Mouse (Mus musculus): Measurements from ENCODE around the gene Epb41.
A peak's percentile ranks its signal among the peaks of the same experiment; 100 is the strongest.

Gene Epb41

GRCm38 (mm10) chr4:132074933-132075769 lies at the start of gene Epb41:
Gene Epb41, minus strand, starts transcription at chr4:132075321.
- DNase-seq (ENCODE audit: inconsistent age in 2 of 2, low spot score in 1 of 2): peak; percentile 99 to 100

- DNase-seq (ENCODE audit: inconsistent age in 2 of 2, low spot score in 1 of 2): peak in 1 of 2 experiments; percentile 69
Observed at GRCm38 (mm10) chr4:132123166-132123565, 48.0 kb upstream of the Epb41 start.

GRCm38 (mm10) chr4:132121674-132122073 lies 46.6 kb upstream of the Epb41 start:
- DNase-seq (ENCODE audit: inconsistent age in 2 of 2, low spot score in 1 of 2): no peak

GRCm38 (mm10) chr4:132119566-132119965 lies 44.4 kb upstream of the Epb41 start:
- no peak for DNase-seq (ENCODE audit: inconsistent age in 2 of 2, low spot score in 1 of 2)

- DNase-seq (ENCODE audit: inconsistent age in 2 of 2, low spot score in 1 of 2): no peak
Observed at GRCm38 (mm10) chr4:132116315-132116714, 41.2 kb upstream of the Epb41 start.

- peak in 1 of 2 experiments; percentile 33 for DNase-seq (ENCODE audit: inconsistent age in 2 of 2, low spot score in 1 of 2)
Observed at GRCm38 (mm10) chr4:132113411-132114095, 38.4 kb upstream of the Epb41 start.

- DNase-seq (ENCODE audit: inconsistent age in 2 of 2, low spot score in 1 of 2): no peak
Observed at GRCm38 (mm10) chr4:132111227-132111626, 36.1 kb upstream of the Epb41 start.

- no peak for DNase-seq (ENCODE audit: inconsistent age in 2 of 2, low spot score in 1 of 2)
Observed at GRCm38 (mm10) chr4:132108221-132108620, 33.1 kb upstream of the Epb41 start.

- DNase-seq (ENCODE audit: inconsistent age in 2 of 2, low spot score in 1 of 2): peak in 1 of 2 experiments; percentile 43
Observed at GRCm38 (mm10) chr4:132101152-132101551, 26.0 kb upstream of the Epb41 start.

- no peak for DNase-seq (ENCODE audit: inconsistent age in 2 of 2, low spot score in 1 of 2)
Observed at GRCm38 (mm10) chr4:132099548-132099947, 24.4 kb upstream of the Epb41 start.

- DNase-seq (ENCODE audit: inconsistent age in 2 of 2, low spot score in 1 of 2): no peak
Observed at GRCm38 (mm10) chr4:132095043-132095442, 19.9 kb upstream of the Epb41 start.

- DNase-seq (ENCODE audit: inconsistent age in 2 of 2, low spot score in 1 of 2): no peak
Observed at GRCm38 (mm10) chr4:132093928-132094327, 18.8 kb upstream of the Epb41 start.

GRCm38 (mm10) chr4:132093136-132093535 lies 18.0 kb upstream of the Epb41 start:
- DNase-seq (ENCODE audit: inconsistent age in 2 of 2, low spot score in 1 of 2): peak; percentile 39 to 58

GRCm38 (mm10) chr4:132088921-132089320 lies 13.8 kb upstream of the Epb41 start:
- peak in 1 of 2 experiments; percentile 82 for DNase-seq (ENCODE audit: inconsistent age in 2 of 2, low spot score in 1 of 2)

GRCm38 (mm10) chr4:132085114-132085513 lies 10.0 kb upstream of the Epb41 start:
- no peak for DNase-seq (ENCODE audit: inconsistent age in 2 of 2, low spot score in 1 of 2)

- no peak for DNase-seq (ENCODE audit: inconsistent age in 2 of 2, low spot score in 1 of 2)
Observed at GRCm38 (mm10) chr4:132080492-132080983, 5.4 kb upstream of the Epb41 start.

- DNase-seq (ENCODE audit: inconsistent age in 2 of 2, low spot score in 1 of 2): peak; percentile 62 to 92
Observed at GRCm38 (mm10) chr4:132079555-132080275, 4.6 kb upstream of the Epb41 start.

GRCm38 (mm10) chr4:132078296-132078714 lies 3.2 kb upstream of the Epb41 start:
- DNase-seq (ENCODE audit: inconsistent age in 2 of 2, low spot score in 1 of 2): peak in 1 of 2 experiments; percentile 67

GRCm38 (mm10) chr4:132077445-132077844 lies 2.3 kb upstream of the Epb41 start:
- DNase-seq (ENCODE audit: inconsistent age in 2 of 2, low spot score in 1 of 2): no peak

- DNase-seq (ENCODE audit: inconsistent age in 2 of 2, low spot score in 1 of 2): peak; percentile 65 to 82
Observed at GRCm38 (mm10) chr4:132076480-132077405, 1.6 kb upstream of the Epb41 start.
